Mouse (Mus musculus) stomach, postnatal 0 days (tissue): ENCODE measurements around the gene Speer4b.

Experiments used
- CTCF ChIP-seq: IDR thresholded peaks from 2 replicates; pipeline ENCODE4 v1.5.1; 2016; ENCODE audit warnings: antibody characterized with exemption, low read depth, mild to moderate bottlenecking, moderate library complexity
- EP300 ChIP-seq: optimal IDR thresholded peaks from 2 replicates; pipeline ENCODE3; 2016; ENCODE audit warnings: antibody characterized with exemption

DNA sequence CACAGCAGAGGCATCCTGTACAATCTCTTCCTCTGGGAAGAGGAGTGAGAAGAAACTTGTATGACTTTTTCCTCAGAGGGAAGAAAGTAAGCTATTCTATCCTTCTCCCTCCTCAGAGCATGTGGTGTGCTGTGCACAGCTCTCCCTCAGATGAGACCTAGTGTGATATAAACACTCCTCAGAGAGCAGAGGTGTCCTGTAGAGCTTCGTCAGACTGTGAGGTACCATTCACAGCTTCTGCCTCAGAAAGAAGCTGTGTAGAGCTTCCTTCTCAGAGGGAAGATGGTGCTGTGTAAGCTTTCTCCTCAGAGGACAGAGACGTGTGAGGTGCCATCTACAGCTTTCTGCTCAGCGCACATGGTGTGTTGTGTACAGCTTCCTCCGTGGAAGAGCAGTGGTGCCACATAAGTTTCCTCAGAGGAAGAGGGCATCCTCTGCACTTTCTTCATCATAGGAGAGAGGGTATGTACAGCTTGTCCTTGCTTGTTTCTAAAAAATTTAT lies 26.2 kb downstream of the Speer4b start:
- TF ChIP-seq EP300, result no peak
- no peak for TF ChIP-seq CTCF
